Mouse (Mus musculus): ENCODE results near the gene Tbck.

GRCm38 (mm10) chr3:132865596-132865995, 181.7 kb downstream of the Tbck start:
- TF ChIP-seq CTCF (IDR thresholded peaks at IDR 0.05) (no peak), EP300 (IDR thresholded peaks at IDR 0.05; ENCODE audit: insufficient read depth, low read depth, low read length) (no peak)

All from heart, adult 2 months (tissue).